Mouse (Mus musculus): Measurements from ENCODE around the gene Tm7sf2. TPM values are rescaled to one million over a fixed set of nuclear protein-coding genes. Genes with fewer than 3 reads are reported as not detected.

Gene Tm7sf2
- polyA plus RNA-seq (2012) = 10.4 and 10.7 TPM in 2 replicates

DNA sequence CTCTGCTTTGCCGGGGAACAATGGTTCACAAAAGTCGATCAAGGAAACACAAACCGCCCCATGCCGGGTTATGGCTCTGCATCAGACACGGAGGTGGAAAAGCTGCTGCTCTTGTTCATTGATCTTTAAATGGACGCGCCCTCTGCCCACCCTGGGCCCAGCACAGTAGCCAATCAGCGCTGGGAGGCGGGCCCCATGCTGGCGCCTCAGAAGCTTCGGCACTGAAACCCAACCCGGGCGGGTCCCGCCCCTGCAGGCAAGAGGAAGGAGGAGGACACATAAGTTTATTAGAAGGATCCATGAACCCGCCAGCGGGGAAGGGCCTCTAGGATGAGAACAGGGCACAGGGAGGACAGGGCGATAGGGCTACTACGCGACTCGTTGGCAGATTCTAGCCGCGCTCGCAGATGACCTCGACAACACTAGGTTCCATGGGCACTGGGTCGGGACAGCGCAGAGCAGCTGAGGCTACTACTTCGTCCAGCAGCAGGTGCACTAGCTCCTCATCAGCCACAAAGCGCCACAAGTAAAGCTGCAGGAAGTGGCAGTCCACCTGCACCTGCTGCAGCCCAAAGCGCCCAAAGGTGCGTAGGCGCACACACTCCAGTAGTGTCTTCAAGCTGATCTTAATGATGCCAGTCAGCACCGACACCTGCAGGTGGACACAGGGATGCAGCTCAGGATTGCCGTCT lies at the start of gene Tm7sf2:
Tm7sf2 (minus strand) TSS at position 650 of the 692 bp plus-strand sequence.

DNA sequence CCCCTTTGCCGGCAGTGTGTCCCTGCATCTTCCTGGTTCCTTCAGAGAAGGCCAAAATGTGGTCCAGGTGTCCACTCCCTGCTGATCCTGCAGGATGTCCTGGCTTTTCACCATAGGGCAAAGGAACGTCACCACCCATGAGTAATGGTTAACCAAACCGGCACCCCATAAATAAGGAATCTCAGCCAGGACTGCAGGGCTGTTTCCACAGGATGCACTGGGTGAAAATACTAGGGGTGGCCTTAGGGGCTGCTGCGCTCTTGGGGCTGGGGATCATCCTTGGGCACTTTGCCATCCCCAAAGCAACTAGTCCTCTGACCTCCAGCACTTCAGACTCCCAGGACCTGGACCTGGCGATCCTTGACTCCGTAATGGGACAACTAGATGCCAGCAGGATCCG lies 37.4 kb upstream of the Tm7sf2 start, which contains the start of gene Naaladl1:
Naaladl1 (plus strand) TSS at position 197 of the 400 bp plus-strand sequence.

DNA sequence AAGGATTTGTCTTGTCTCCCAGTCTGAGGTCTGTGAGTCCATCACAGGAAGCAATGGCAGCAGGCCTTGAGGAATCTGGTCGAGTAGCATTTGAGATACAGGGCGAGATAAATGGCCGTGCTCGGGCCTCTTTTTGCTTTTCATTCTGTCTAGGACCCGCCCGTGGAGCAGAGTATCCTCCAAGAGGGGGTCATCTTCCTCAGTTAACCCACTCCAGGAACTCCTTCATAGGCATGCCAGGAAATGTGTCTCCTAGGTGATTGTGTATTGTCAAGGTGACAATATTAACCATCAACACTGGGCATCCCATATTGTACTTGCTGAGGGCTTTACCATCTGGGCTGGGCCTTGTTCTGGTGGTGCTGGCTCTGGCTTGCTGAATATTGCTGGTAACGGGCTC lies 25.9 kb upstream of the Tm7sf2 start, which contains the start of gene AC131692.1:
AC131692.1 (plus strand) TSS at position 301 of the 400 bp plus-strand sequence.

DNA sequence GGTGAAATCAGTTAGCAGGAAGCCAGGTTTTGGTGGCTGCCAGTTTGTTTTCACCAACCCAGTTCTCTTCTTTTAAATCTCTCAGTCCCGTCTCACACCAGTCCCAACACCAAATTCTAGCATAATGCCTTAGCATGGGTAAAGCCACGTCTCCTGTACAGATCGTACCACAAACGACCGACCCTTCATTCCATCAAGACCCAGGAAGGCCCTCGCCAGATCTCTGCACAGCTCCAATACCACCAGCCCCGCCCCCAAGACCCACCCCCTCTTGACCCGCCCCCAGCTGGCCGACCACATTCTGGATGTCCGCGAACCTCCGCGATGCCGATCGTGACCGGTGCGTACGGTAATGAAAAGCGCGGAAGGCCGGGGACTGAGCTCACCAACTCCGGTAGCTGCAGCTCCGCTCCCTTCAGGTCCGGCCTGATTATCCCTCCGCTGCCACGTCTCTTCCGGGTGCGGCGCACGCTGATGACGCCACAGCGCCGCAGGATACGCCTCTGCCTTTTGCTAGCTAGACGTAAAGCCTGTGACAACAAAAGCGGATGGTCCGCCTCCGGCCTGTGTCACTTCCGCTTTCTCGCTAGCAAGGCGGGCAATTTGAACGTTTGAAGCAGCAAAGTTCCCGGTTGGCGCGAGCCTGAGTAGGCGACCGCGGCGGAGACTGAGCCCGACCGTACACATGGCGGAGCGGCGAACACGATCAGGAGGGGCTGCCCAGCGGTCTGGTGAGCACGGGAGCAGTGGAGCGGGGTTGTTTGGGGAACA lies 16.5 kb upstream of the Tm7sf2 start, which contains the start of the genes Zfpl1 and Cdca5:
Zfpl1 (minus strand) TSS at position 479 of the 771 bp plus-strand sequence.
Cdca5 (plus strand) TSS at position 506 of the 771 bp plus-strand sequence.

DNA sequence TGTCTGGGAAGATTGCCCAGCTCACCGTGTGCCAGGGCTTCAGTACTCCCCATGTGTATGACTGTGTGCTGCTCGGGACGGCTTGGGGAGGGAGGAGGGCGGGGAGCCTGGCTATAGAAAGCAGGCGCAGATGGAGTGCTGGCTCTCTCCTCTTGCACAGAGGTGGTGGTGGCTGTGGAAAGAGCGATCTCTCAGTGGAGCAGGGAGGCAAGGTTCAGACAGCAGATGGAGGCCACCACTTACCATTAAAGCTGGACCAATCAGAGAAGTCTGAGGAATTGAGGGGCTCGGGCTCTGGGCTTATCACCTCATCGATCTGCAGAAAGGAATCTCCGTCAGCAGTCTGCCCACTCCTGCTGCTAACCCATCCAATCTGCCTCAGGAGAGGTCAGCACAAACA lies 14.0 kb upstream of the Tm7sf2 start, which contains the start of gene Gm28374:
Gm28374 (minus strand) TSS at position 101 of the 400 bp plus-strand sequence.

DNA sequence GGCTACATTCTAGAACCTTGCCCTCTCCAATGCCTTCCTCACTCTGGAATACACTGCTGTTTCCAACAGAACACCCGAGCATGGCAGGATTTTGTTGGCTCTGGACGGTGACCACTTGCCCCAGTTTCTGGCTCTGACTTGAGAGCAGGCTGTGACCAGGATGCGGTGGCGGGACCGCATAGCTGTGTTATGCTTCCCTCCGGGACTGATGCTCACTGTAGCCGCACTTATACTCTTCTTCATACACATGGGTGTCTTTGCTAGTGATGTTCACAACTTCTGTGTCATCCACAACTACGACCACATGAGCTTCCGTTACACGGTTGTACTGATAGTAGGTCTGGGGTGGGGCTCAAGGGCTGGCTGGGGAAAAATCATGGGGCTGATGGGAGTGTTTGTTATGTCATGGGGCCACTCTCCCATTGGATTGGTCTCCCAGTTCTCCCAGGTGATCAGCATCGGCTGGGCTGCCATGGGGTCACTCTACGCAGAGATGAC lies 11.9 kb upstream of the Tm7sf2 start, which contains the start of gene Tmem262:
Tmem262 (plus strand) TSS at position 51 of the 498 bp plus-strand sequence.

DNA sequence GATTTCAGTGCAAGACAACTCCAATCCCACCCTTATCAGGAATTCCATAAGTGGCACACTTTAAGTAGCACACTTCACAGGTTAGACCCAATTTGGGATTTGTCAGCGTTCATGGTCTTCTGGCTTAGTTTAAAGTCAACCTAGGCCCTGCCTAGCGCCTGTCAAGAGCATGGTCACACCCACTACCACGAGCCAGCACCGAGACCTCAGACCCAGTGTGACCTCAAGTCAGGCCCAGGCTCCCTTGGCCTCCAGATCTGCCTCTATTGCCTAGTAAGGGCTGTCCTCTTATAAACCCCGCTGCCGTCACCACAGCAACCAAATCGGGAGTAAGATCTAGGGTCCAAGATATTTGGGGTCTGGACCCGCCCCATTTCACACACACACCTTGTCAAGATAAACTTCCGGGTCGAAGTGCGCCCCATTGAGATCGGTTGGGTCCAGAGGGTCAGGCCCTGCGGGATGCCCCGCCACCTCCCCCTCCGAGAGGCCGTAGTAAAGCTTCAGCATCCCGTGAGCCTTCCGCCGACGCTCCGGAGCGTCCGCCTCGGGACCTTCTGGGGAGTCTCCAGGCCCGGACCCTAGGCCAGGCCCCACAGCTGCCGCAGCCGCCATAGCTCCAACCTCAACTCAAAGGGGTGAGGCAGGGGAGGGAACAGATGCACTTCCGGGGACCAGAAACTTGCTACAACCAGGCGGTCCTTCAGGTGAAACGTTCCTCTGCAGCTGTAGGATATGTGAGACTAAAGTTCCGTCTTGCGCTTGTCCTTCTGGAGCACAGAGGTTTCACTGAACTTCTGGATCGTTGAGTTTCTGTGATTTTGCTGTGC lies 8.6 kb upstream of the Tm7sf2 start, which contains the start of gene Vps51:
Vps51 (minus strand) TSS at position 668 of the 830 bp plus-strand sequence.

DNA sequence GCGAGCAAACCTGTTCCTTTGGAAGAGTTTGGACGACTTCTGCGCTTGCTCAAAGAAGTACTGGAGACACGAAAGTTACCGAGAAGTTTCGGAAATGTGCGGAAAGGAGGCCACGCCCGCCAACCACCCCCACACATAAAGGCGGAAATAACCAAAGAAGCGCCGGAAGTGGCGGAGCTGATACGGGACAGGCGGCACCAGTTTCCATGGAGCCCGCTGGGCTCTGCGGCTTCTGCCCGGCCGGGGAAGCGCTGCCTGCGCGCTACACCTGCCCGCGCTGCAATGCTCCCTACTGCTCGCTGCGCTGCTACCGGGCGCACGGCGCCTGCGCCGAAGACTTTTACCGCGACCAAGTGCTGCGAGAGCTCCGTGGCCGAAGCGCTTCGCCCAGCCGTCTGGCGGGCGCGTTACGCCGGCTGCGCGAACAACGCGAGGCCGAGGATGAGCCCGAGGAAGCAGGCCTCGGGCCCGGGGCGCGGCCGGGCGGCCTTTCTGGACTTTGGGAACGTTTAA lies 7.1 kb downstream of the Tm7sf2 start, which contains the start of gene Znhit2:
Znhit2 (plus strand) TSS at position 172 of the 513 bp plus-strand sequence.

DNA sequence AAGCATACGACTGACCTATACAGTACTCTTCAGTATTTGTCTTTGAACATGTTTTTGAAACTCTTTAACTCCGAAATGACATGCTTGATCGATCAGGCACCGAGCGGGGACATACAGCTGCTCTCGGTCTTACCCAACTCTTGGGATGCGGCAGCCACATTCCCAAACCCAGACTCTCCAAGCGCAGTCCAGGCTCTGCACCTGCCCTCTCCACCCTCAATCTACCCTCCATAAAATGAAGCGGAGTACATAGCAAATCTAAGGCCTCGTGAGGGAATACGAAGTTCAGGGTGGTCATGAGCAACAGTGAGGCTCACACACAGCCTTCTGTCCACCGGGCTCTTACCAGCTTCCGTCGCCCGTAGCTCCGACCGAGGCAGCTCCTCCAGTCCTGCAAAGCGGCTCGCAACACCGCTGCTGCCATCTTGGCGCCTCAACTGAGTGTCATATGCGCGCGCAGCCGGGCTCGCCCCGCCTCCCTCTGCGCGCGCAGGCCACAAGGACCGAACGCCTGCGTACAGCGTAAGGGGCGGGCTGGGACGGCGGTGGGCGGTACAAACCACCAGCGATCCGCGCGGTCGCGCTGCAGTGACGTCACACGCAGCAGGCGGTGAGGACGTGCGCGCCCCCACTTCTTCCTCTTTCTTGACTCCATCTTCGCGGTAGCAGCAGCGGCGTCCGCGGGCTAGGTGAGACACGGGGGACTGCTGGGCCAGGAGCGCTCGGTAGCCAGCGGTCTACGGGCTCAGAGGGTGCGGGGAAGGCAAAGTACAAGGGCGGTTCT lies 10.7 kb downstream of the Tm7sf2 start, which contains the start of the genes Mrpl49 and Fau:
Mrpl49 (minus strand) TSS at position 473 of the 784 bp plus-strand sequence.
Fau (plus strand) TSS at position 532 of the 784 bp plus-strand sequence.

DNA sequence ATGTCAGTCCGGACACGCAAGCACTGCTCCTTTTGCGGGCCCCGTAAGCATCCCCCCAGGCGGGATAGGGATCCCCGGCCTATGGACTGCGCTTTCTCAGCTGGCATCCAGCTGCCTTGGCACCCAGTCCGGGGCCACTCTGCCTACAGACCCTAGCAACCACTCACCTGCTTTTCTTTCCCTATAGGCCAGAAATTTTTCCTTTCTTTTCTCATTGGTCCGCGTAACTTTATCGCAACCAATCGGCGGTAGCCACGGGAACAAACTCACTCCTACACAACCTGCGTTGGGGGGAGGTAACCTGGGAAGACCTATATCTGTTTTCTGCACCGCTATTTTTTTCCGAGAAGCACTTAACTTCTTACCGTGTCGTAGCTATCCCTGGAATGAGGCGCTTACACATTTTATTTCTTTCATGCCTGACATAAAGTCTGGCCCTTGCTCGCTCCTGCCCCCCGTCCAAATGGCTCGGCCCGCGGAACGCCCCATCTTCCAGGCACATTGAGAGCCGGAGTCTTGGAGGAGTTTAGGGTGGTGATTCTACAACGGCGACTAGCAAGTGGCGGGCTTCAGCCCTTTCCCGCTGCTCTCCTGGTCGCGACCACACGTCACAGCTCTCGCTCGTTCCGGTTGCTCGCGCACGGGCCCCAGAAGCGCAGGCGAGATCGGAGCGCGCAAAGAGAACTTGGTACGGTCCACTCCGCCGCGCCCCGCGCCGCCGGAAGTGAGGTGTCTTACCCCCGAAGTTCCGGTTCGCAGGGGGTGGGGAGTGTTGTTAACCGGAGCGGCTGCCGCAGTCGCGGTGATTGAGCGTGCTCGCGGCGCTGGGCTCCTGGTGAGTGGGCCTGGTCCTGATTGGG lies 21.6 kb downstream of the Tm7sf2 start, which contains the start of gene Syvn1:
Syvn1 (plus strand) TSS at position 283 of the 860 bp plus-strand sequence.

DNA sequence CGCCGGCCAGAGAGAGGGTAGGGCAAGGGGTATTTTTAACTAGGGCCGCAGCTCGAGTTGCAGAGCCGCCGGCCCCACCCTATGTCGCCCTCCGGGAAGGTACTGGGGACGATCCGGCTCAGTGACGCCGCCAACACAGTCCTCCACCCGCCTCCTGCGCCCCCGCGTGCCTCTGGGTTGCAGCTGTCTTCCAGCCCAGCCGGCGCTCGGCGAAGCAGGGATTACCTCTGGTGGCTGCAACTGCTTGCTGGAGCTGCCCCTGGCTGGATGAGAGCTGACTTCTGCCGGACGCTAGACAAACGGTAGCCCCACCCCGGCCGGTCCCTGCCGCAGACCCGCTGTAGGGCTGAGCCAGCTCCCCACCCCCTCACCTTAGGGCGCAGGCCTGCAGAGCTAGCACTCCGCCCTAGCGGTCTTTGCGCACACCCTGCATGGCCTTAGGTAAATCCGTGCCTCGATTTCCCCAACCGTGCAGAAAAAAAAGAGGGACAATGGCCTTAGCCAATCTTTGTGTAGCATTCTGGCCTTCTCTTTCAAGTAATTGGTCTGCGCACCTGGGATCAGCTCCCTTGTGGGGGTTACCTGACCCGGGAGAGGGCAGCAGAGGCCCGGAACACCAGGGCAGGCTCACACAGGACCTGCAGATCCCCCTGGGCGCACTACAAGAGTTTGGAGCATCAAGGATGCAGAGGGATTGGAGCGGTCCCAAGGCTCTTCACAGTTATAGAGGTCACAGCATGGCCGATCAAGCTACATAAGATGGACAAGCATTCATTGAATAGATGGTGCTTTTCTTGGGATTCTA lies 52.5 kb downstream of the Tm7sf2 start, which contains the start of gene Capn1:
Capn1 (minus strand) TSS at position 387 of the 805 bp plus-strand sequence.

Other genes with a start within 250 kb of the Tm7sf2 start
- 27.8 and 28.3 TPM in 2 replicates for gene Frmd8, start 193.1 kb downstream of the Tm7sf2 start, polyA plus RNA-seq (2012)
- gene Slc25a45, start 190.6 kb downstream of the Tm7sf2 start, polyA plus RNA-seq (2012) = 8.4 and 9.5 TPM in 2 replicates
- 0.84 and 1.3 TPM in 2 replicates for gene Tigd3, start 174.2 kb downstream of the Tm7sf2 start, polyA plus RNA-seq (2012)
- 48.2 and 61.9 TPM in 2 replicates for gene Dpf2, start 155.4 kb downstream of the Tm7sf2 start, polyA plus RNA-seq (2012)
- 0.10 and 0.20 TPM in 2 replicates for gene Cdc42ep2, start 143.6 kb downstream of the Tm7sf2 start, polyA plus RNA-seq (2012)
- gene Pola2, start 104.2 kb downstream of the Tm7sf2 start, polyA plus RNA-seq (2012) = 41.2 and 48.3 TPM in 2 replicates
- not detected in 2 replicates for gene Slc22a20, start 82.2 kb downstream of the Tm7sf2 start, polyA plus RNA-seq (2012)
- gene Capn1, start 52.5 kb downstream of the Tm7sf2 start, polyA plus RNA-seq (2012) = 105 and 106 TPM in 2 replicates
- gene Syvn1, start 21.8 kb downstream of the Tm7sf2 start, polyA plus RNA-seq (2012) = 167 and 179 TPM in 2 replicates
- gene Mrpl49, start 10.6 kb downstream of the Tm7sf2 start, polyA plus RNA-seq (2012) = 22.3 and 22.4 TPM in 2 replicates
- gene Fau, start 10.5 kb downstream of the Tm7sf2 start, polyA plus RNA-seq (2012) = 4,552 and 5,111 TPM in 2 replicates
- gene Znhit2, start 7.2 kb downstream of the Tm7sf2 start, polyA plus RNA-seq (2012) = 62.2 and 69.2 TPM in 2 replicates
- 42.3 and 58.6 TPM in 2 replicates for gene Vps51, start 8.9 kb upstream of the Tm7sf2 start, polyA plus RNA-seq (2012)
- gene Tmem262, start 11.7 kb upstream of the Tm7sf2 start, polyA plus RNA-seq (2012) = not detected in 2 replicates
- gene Gm28374, start 13.9 kb upstream of the Tm7sf2 start, polyA plus RNA-seq (2012) = 0.47 and 1.4 TPM in 2 replicates
- 69.2 and 77.1 TPM in 2 replicates for gene Zfpl1, start 16.6 kb upstream of the Tm7sf2 start, polyA plus RNA-seq (2012)
- gene Cdca5, start 16.6 kb upstream of the Tm7sf2 start, polyA plus RNA-seq (2012) = 10.9 and 13.6 TPM in 2 replicates
- gene AC131692.1, start 26.0 kb upstream of the Tm7sf2 start, polyA plus RNA-seq (2012) = 2.3 and 3.3 TPM in 2 replicates
- gene Naaladl1, start 37.4 kb upstream of the Tm7sf2 start, polyA plus RNA-seq (2012) = 0.07 and 0.37 TPM in 2 replicates
- gene Sac3d1, start 50.3 kb upstream of the Tm7sf2 start, polyA plus RNA-seq (2012) = 57.7 and 61.3 TPM in 2 replicates
- 117 and 133 TPM in 2 replicates for gene Snx15, start 59.9 kb upstream of the Tm7sf2 start, polyA plus RNA-seq (2012)
- gene Batf2, start 72.6 kb upstream of the Tm7sf2 start, polyA plus RNA-seq (2012) = 0.92 and 1.5 TPM in 2 replicates
- 54.7 and 67.6 TPM in 2 replicates for gene Arl2, start 73.2 kb upstream of the Tm7sf2 start, polyA plus RNA-seq (2012)
- gene Majin, start 116.0 kb upstream of the Tm7sf2 start, polyA plus RNA-seq (2012) = not detected in 2 replicates
- not detected in 2 replicates for gene Gpha2, start 158.0 kb upstream of the Tm7sf2 start, polyA plus RNA-seq (2012)
- gene Ppp2r5b, start 167.5 kb upstream of the Tm7sf2 start, polyA plus RNA-seq (2012) = 17.7 and 17.9 TPM in 2 replicates
- gene Atg2a, start 173.3 kb upstream of the Tm7sf2 start, polyA plus RNA-seq (2012) = 78.6 and 105 TPM in 2 replicates
- 158 and 171 TPM in 2 replicates for gene Ehd1, start 208.4 kb upstream of the Tm7sf2 start, polyA plus RNA-seq (2012)
- 17.3 and 21.8 TPM in 2 replicates for gene Cdc42bpg, start 238.1 kb upstream of the Tm7sf2 start, polyA plus RNA-seq (2012)

Measured in megakaryocyte-erythroid progenitor cell, adult 5 weeks (primary cell).